Mouse (Mus musculus): ENCODE results near the gene Tmsb15b2.
"Not testable (repeated sequence)": the region's sequence is repeated elsewhere in the genome, so short reads cannot be mapped to it uniquely, and the experiment has no call there.

DNA sequence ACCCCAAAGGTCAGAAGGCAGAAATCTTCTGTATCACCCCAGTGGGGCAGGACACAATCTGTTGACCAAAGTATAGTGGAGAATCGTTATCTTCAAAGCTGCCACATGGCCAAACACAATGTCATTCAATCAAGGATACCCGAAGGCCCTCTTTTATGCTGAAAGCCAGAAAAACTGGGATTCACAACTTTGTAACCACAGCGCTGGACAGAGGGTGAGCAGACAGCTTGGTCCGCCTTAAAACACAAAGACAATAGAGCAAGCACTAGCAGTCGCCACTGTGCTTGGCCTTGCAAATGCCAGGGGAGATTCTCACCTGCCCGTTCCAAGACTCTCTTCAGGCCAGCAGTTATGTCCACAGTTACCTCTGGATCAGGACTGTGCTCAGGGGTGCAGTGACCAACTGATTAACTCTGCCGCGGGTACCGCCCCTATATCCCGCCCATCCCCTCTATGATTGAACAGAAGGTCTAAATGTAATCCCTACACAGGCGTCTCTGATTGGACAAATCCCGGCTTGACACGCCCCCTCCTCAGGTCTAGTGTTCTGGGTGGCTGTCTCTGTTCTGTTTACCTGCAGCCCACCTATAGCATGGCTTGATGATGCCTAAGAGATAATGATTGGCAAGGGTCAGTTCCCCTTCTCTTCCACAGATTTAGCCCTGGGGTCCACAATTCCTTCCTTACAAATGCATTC lies 17.6 kb downstream of the Tmsb15b2 start:
- not testable (repeated sequence) for TF ChIP-seq GATA1, TAL1 (IDR thresholded peaks at IDR 0.05; ENCODE audit: low read length)

Measured in erythroblast, embryonic 14.5 days (primary cell).